Mouse (Mus musculus) naive thymus-derived CD4-positive, alpha-beta T cell, adult 2 months (primary cell): ENCODE data around the gene Zfp771.

ENCODE experiments used
- DNase-seq: peaks from one replicate; pipeline ENCODE4 v3.0.0-alpha.2; 2011; ENCODE audit warnings: low read depth

Gene Zfp771

GRCm38 (mm10) chr7:127217901-127218642, 26.0 kb upstream of the Zfp771 start:
- DNase-seq: peak; percentile 82

GRCm38 (mm10) chr7:127218670-127219069, 25.4 kb upstream of the Zfp771 start:
- no peak for DNase-seq

- peak; percentile 86 for DNase-seq
These were observed 23.6 kb upstream of the Zfp771 start for GRCm38 (mm10) chr7:127220440-127220839.

DNA sequence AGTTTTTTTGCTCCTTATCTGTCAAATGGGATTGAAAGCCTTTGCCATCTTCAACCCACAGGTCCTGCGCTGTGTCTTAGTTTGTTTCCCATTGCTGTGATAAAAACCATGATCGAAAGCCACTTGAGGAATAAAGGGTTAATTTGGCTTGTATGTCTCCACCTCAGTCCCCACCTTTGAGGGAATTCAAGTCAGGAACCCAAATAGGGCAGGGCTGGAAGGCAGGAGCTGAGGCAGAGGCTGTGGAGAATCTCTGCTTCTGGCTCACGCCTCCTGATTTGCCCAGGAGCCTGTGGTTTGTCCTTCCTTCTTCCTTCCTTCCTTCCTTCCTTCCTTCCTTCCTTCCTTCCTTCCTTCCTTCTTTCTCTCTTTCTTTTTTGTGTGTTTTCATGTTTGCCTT, 21.0 kb upstream of the Zfp771 start:
- DNase-seq: no peak

DNA sequence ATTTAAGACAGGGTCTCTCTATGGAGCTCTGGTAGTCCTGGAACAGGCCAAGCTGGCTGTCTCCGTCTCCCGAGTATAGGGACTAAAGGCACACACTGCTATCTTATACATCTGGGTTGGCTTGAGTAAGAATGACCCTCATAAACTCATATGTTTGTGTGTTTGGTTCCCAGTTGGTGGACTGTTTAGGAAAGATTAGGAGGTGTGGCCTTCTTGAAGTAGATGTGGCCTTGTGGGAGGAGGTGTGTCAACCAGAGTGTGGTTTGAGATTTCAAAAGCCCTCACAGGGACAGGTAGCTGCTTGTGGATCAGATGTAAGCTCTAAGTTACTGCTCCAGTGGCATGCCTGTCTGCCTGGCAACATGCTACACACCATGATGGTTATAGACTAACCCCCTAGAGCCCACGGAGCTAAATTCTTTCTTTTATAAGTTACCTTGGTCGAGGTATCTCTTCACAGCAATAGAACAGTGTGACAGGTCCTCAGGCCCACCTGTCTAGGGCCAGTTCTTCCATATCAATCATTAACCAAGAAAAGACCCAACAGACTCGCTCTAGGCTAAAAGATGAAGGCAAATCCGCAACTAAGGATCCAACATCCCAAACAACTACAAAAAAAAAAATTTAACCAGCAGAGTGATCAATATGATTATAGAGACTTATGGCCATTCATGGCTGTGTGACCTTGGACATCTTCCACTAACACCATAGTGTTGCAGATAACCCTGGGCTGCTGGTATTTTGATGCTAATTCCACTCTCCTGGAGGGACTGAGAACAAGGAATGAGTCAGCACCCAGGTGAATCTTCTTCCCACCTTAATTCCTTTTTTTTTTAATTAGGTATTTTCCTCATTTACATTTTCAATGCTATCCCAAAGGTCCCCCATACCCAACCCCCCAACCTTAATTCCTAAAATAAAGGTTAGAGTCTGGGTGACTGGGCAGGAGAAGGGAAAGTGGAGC, 20.3 kb upstream of the Zfp771 start:
- DNase-seq: no peak

GRCm38 (mm10) chr7:127224616-127225015, 19.5 kb upstream of the Zfp771 start:
- DNase-seq: no peak

DNA sequence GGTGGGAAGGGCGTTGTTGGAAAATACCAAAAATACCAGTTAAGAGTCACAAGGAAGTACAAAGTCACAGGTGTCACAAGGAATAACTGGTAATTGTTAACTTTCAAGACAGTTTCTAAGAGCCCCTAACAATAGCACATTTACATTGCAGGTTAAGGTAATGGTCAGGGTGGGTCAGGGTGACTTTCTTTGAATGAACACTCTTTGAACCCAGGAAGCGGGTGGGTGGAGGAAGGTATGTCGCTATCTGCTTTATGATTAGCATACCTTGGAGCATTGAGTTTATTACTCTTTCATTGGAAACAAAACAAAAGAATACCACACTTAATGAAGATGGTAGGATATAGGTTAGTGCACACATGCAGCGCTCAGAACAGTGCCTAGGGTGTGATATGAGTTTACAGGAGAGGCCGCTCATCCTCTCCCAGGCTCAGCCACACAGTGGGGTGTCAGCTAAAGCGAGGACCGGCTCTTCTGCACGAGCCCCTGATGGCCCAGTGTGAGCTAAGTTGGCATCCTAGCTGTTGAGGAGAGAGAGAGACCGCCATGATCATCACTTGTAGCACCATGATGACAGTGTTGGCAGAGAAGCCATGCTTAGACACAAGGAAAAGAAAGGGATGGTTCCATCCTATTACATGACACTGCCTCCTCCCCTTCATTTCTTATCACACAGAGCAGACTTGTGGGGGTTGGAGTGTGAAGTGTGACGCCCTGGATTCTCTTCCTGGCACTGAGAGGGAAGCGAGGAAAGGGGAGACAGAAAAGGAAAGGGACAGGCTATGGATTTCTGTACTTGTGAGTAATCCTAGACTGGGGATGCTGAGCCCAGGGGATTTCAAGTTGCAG, 18.7 kb upstream of the Zfp771 start:
- no peak for DNase-seq

DNA sequence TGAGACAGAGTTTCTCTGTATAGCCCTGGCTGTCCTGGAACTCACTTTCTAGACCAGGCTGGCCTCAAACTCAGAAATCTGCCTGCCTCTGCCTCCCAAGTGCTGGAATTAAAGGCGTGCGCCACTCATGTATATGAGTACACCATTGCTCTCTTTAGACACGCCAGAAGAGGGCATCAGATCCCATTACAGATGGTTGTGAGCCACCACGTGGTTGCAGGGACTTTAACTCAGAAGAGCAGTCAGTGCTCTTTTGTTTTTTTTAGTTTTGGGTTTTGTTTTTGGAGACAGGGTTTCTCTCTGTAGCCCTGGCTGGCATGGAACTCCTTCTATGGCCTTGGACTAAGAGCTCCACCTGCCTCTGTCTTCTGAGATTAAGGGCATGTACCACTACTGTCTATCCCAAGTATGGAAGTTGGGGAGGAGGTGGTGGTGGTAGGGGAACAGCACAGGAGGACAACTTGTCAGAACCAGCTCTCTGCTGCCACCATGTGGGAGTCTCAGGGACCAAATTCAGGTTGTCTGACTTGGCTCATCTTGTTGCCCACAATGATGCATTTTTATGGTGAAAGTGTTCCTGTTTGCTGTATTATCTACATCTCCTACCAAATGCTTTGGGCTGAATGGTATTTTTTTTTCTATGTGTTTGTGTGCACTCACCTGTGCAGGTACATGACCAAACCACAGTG, 15.3 kb upstream of the Zfp771 start:
- DNase-seq: peak; percentile 95

GRCm38 (mm10) chr7:127231376-127231775, 12.7 kb upstream of the Zfp771 start:
- DNase-seq: no peak

- DNase-seq: no peak
These were observed 12.1 kb upstream of the Zfp771 start for GRCm38 (mm10) chr7:127231826-127232621.

- peak; percentile 83 for DNase-seq
These were observed 11.3 kb upstream of the Zfp771 start, which contains the start of the genes Zfp553 and Sept1 for GRCm38 (mm10) chr7:127232622-127233367. Zfp553 (plus strand) TSS chr7:127233061. Sept1 (minus strand) TSS chr7:127233130.

- DNase-seq: no peak
These were observed 10.7 kb upstream of the Zfp771 start for GRCm38 (mm10) chr7:127233368-127233749.

DNA sequence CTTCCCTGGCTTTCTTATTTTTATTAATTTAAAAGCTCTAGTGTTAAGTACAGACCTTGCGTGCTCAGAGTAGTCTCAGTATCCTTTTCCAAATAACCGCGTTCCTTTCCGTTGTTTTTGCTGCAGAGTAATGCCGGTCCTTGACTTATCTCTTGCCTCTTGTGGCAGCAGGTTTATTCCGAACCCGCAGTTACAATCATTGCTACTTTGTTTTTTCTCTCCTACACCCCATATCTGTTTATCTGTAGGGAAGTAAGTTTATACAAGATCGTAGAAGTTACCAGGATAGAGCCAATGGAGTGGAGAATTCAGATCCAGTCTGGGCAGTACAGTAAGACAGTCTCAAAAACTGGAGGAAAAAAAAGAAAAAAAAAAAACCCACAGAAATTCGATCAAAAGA, 10.3 kb upstream of the Zfp771 start:
- peak; percentile 31 for DNase-seq

GRCm38 (mm10) chr7:127234777-127235176, 9.3 kb upstream of the Zfp771 start:
- no peak for DNase-seq

GRCm38 (mm10) chr7:127243361-127243867, 660 bp upstream of the Zfp771 start:
- no peak for DNase-seq

GRCm38 (mm10) chr7:127244658-127245510, 810 bp downstream of the Zfp771 start:
- no peak for DNase-seq

- DNase-seq: peak; percentile 39
These were observed 6.4 kb downstream of the Zfp771 start for GRCm38 (mm10) chr7:127250511-127250910.

GRCm38 (mm10) chr7:127252414-127252813, 8.3 kb downstream of the Zfp771 start:
- DNase-seq: peak; percentile 75

GRCm38 (mm10) chr7:127253341-127253740, 9.3 kb downstream of the Zfp771 start:
- peak; percentile 44 for DNase-seq
